In the genomic region with DNA sequence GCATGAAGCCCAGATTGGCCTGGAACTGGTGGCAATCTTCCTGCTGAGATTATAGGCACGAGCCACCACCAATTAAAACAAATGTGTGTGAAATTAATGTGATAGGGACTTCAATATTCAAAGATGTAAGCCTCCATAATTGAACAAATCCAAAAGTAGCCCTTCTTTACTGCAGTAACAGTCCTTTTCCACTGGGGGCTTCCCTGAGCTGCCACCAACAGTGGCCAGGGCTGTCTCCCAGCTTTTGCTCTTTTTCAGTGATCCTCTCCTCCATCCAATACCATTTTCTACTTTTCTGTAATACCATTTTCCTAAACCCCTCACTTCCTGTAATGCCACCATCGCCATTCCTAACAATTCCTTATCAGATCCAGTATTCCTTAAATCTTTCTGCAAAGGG, we compare ENCODE assay signal across 8 mouse cellular contexts. TPM values are rescaled to one million over a fixed set of nuclear protein-coding genes. Genes with fewer than 3 reads are reported as not detected.
DNase-seq lines count a peak whose midpoint lies in the region; ATAC-seq lines count a peak whose summit lies in the region.

No protein-coding gene starts in this region.

- 0 out of 2 replicates have a peak, but pooled peaks cover 3% of the 10 kb centered on the region for H3K27me3 ChIP-seq in kidney, embryonic 16.5 days (ENCODE audit: insufficient read depth, low read length)

- no peak overlapping the region for H3K4me2 ChIP-seq in kidney, embryonic 16.5 days (replicated peaks; ENCODE audit: low read depth, low read length)

- ATAC-seq in kidney, embryonic 16.5 days (ENCODE audit: low FRiP score, low TSS enrichment): peak; percentile 59; the same call in 1 of the 2 replicates
- peak; percentile 58 to 73; a peak in 3 of 4 replicates for ATAC-seq in hematopoietic stem cell, adult 5-6 weeks (replicated peaks in 1 of 2; ENCODE audit: insufficient read depth in 1 of 2, low FRiP score in 2 of 2, low TSS enrichment in 1 of 2, low read depth in 1 of 2, poor library complexity in 2 of 2, severe bottlenecking in 2 of 2)

- no peak overlapping the region for H3K9ac ChIP-seq in kidney, embryonic 16.5 days (replicated peaks; ENCODE audit: low read length)

- H3K27ac ChIP-seq in kidney, embryonic 16.5 days (ENCODE audit: low read length): no peak overlapping the region

- peak; percentile 18 to 29 for DNase-seq in cerebellum, adult 18-20 months
- DNase-seq in cerebellum, postnatal 4 days (ENCODE audit: low spot score in 2 of 2): no peak
- no peak for DNase-seq in kidney, adult 8-10 months
- peak; percentile 7 to 9 for DNase-seq in B cell, adult 2 months
- DNase-seq in urinary bladder, adult 2 months (ENCODE audit: low spot score): no peak
- no peak for DNase-seq in right cerebral cortex, postnatal 14 days

- WGBS in kidney, embryonic 16.5 days: 7% methylated on average over 2 of the region's 2 CpGs

- H3K4me1 ChIP-seq in kidney, embryonic 16.5 days (ENCODE audit: insufficient read depth, low read length): no peaks in the 10 kb centered on the region

- H3K9me3 ChIP-seq in kidney, embryonic 16.5 days (ENCODE audit: low read length): no peaks in the 10 kb centered on the region

- H3K36me3 ChIP-seq in kidney, embryonic 16.5 days (ENCODE audit: insufficient read depth, low read length): no peaks in the 10 kb centered on the region

- no peak overlapping the region for H3K4me3 ChIP-seq in kidney, embryonic 16.5 days (ENCODE audit: low read length)

RNA-seq across cellular contexts. Expression of gene Tsr2, which starts 21.1 kb away (rescaled TPM):
- 43.1 and 44.7 TPM in 2 replicates for polyA plus RNA-seq in kidney, embryonic 16.5 days (2015; fragmentation: Nextera tagmentation; extraction: Ambion mirVana)
- 42.7 and 46.9 TPM in 2 replicates for total RNA-seq in hematopoietic stem cell, adult 5-6 weeks (2017)
- polyA plus RNA-seq in urinary bladder, adult 2 months (2012; rRNA removed): 24.1 and 25.0 TPM in 2 replicates

Comparison
In these comparisons a context has a peak if more than half of its experiments do, and no peak if none do; other contexts are left out.
1. DNase-seq: peak in cerebellum, adult 18-20 months (2 of 2) and B cell, adult 2 months (2 of 2); none in cerebellum, postnatal 4 days (0 of 2), kidney, adult 8-10 months (0 of 2), urinary bladder, adult 2 months (single experiment) and right cerebral cortex, postnatal 14 days (single experiment).